Mouse (Mus musculus): ENCODE data around the gene Tecpr1. TPM values are rescaled to one million over a fixed set of nuclear protein-coding genes. Genes with fewer than 3 reads are reported as not detected.

Gene Tecpr1
- polyA plus RNA-seq, 1 experiment from 2014 or later: 21.2 TPM

DNA sequence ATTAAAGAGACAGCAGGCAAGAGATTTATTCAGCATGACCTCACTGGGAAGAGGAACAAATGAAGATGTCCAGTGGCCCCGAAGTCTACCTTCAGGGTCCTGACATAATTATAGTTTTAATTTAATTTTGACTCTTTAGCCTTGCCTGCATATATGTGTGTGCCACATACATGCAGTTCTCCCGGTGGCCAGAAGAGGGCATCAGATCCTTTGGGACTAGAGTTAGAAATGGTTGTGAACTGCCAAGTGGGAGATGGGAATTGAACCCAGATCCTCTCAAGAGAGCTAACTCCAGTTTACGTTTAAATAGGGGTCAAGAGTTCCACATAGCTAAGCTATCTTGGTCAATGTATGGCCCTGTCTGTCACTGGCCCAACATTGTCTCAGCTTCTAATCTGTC, 26.5 kb upstream of the Tecpr1 start:
- Histone ChIP-seq H3K9ac (no peak overlapping the region), H3K4me3 (replicated peaks) (no peak overlapping the region), H3K36me3 (no peaks in the 10 kb centered on the region), H3K4me2 (no peak overlapping the region), H3K27me3 (replicated peaks) (no peaks in the 10 kb centered on the region), H3K27ac (no peak overlapping the region), H3K4me1 (peaks cover 3% of the 10 kb centered on the region; the same call in 1 of the 2 replicates), H3K9me3 (no peaks in the 10 kb centered on the region)
- 78% methylated on average over 3 of the region's 3 CpGs for WGBS
- no peak for ATAC-seq (ENCODE audit: insufficient read depth, low FRiP score, low read depth)

DNA sequence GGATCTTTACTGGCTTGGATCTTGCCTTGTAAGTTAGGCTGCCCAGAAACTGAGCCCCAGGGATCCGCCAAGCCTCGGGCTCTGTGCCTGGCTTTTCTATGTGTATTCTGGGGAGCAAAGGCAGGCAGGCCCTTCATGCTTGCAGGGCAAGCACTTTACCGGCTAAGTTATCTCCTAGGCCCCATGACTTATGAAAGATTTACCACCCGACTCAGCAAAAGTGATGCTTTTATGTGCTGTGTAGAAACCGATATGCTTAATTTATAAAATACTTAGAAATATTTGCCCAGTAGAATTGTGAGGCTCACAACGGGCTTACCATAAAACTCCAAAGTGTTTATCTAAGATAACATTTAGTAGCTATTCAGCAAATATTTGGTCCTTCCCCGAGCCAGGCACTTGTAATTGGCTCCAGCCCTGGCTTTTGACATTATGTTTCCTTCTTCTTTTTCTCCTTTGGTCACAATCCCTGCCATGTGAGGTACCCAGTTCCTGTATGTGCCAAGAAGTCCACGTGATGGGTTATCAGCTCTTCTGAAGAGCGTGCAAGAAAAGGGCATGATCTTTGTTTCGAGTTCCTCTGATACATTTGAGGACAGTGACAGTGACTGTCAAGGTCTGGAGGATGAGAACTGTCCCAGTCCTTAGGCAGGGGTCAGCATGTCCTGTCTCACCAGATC, 24.6 kb upstream of the Tecpr1 start:
- Histone ChIP-seq H3K4me2 (no peak overlapping the region), H3K27ac (peak overlapping the region; percentile 78), H3K36me3 (no peaks in the 10 kb centered on the region), H3K27me3 (replicated peaks) (no peaks in the 10 kb centered on the region), H3K4me3 (replicated peaks) (no peak overlapping the region), H3K9me3 (no peaks in the 10 kb centered on the region), H3K4me1 (no peaks in the 10 kb centered on the region; the same call in 1 of the 2 replicates), H3K9ac (no peak overlapping the region)
- 36% methylated on average over 10 of the region's 10 CpGs for WGBS
- ATAC-seq (ENCODE audit: insufficient read depth, low FRiP score, low read depth): peak; percentile 67

DNA sequence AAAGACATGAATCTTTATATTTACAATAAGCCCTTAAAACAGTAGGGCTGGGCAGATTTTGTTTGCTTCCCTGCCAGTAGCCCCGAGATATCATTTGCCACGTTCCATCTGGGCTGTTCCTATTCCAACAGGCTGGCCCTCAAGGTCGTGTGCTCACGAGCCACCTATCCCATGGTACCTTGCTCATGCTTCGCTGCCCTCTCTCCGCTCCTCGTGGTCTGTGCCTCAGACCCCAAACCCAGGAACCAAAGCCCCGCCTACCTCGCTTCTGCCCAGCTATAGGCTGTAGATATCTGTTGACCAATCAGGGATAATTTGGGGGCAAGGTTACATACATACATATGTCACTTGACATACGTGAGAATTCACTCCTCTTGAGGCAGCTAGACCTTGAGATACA, 23.9 kb upstream of the Tecpr1 start:
- Histone ChIP-seq H3K36me3 (no peaks in the 10 kb centered on the region), H3K4me1 (no peaks in the 10 kb centered on the region; the same call in 1 of the 2 replicates), H3K9me3 (no peaks in the 10 kb centered on the region), H3K4me3 (replicated peaks) (no peak overlapping the region), H3K27ac (peak overlapping the region; percentile 78), H3K9ac (no peak overlapping the region), H3K4me2 (no peak overlapping the region), H3K27me3 (replicated peaks) (no peaks in the 10 kb centered on the region)
- peak; percentile 40 for ATAC-seq (ENCODE audit: insufficient read depth, low FRiP score, low read depth)
- WGBS: 57% methylated on average over 10 of the region's 10 CpGs

DNA sequence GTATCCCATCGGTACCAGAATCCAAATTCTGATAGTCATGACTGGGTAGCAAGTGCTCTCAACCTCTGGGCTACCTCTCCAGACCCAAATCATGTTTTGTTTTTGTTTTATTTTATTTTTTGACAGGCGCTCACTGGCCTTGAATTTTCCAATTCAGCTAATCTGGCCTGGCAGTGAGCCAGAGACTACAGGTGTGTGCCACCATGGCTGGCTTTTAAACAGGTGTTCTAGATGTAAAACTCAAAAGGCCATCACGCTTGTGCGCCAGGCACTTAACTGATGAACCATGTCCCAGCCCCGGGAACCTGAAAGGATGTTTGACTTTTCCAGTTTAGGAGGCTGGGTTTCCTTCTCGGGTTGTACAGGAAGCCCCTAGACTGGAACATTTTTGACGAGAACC, 23.3 kb upstream of the Tecpr1 start:
- H3K36me3 ChIP-seq: no peaks in the 10 kb centered on the region
- 44% methylated on average over 7 of the region's 7 CpGs for WGBS
- H3K4me1 ChIP-seq: no peaks in the 10 kb centered on the region; the same call in 1 of the 2 replicates
- H3K9me3 ChIP-seq: no peaks in the 10 kb centered on the region
- H3K27me3 ChIP-seq (replicated peaks): no peaks in the 10 kb centered on the region
- no peak for ATAC-seq (ENCODE audit: insufficient read depth, low FRiP score, low read depth)
- no peak overlapping the region for H3K9ac ChIP-seq
- peak overlapping the region; percentile 78 for H3K27ac ChIP-seq
- H3K4me3 ChIP-seq (replicated peaks): no peak overlapping the region
- H3K4me2 ChIP-seq: no peak overlapping the region; the same call in 1 of the 2 replicates

DNA sequence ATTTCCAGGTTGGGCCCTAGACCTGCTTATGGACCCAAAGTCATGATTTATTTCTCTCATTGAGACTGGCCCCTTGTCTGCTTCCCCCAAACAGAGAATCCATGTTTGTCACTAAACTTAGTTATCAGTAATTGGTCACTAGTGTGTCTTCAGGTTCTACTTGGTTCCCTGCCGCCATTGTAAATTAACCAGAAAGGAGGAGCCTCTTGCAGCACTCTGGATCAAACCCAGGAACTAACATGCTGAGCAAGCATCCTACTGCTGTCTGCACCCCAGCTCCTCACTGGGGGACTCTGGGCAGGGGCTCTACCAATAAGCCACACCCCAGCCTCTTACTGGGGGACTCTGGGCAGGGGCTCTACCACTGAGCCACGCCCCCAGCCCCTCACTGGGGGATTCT, 22.2 kb upstream of the Tecpr1 start:
- H3K4me2 ChIP-seq: no peak overlapping the region
- H3K27me3 ChIP-seq (replicated peaks): no peaks in the 10 kb centered on the region
- H3K9me3 ChIP-seq: no peaks in the 10 kb centered on the region
- no peak overlapping the region for H3K9ac ChIP-seq
- no peaks in the 10 kb centered on the region for H3K36me3 ChIP-seq
- no peaks in the 10 kb centered on the region; the same call in 1 of the 2 replicates for H3K4me1 ChIP-seq
- H3K4me3 ChIP-seq (replicated peaks): no peak overlapping the region
- H3K27ac ChIP-seq: no peak overlapping the region
- ATAC-seq (ENCODE audit: insufficient read depth, low FRiP score, low read depth): no peak
- WGBS: 76% methylated on average over 2 of the region's 2 CpGs

DNA sequence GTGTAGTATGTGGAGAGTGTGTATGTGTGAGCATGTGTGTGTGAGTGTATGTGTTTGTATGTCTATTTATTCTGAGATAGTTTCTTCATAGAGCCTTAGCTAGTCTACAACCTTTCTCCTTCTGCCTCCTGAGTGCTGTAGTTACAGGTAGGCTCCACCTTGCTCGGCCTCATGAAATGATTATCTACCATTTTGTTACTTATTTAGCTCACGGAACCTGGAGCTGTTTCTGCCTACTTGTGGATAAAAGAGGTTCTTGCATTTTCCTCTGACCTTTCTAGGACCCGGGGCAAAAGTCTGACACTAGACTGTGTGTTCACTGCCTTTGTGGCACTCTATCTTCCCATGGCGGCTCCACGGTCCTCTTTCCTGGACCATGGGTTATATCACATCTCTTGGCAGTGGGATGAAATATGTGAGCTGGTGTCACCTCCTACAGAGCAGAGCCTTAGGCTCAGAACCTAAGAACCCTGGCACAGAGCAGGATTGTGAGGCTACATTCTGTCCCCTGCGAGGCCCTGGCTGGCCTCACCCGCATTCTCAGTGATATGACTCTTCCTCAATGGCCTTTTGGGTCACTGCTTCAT, 20.6 kb upstream of the Tecpr1 start, which contains the start of gene Bri3:
TSS of gene Bri3 (plus strand) at position 537 of the 587 bp plus-strand sequence.
- H3K4me3 ChIP-seq (replicated peaks): no peak within 1 kb of the TSS
- ATAC-seq (ENCODE audit: insufficient read depth, low FRiP score, low read depth): no peak
- H3K9me3 ChIP-seq: no peaks in the 10 kb centered on the region
- H3K27ac ChIP-seq: no peak within 1 kb of the TSS
- H3K27me3 ChIP-seq (replicated peaks): no peaks in the 10 kb centered on the region
- no peak within 1 kb of the TSS for H3K4me2 ChIP-seq
- no peaks in the 10 kb centered on the region for H3K36me3 ChIP-seq
- no peak within 1 kb of the TSS for H3K9ac ChIP-seq
- whole genome bisulfite sequencing: 89% methylated on average over 7 of the region's 7 CpGs
- no peaks in the 10 kb centered on the region; the same call in 1 of the 2 replicates for H3K4me1 ChIP-seq

DNA sequence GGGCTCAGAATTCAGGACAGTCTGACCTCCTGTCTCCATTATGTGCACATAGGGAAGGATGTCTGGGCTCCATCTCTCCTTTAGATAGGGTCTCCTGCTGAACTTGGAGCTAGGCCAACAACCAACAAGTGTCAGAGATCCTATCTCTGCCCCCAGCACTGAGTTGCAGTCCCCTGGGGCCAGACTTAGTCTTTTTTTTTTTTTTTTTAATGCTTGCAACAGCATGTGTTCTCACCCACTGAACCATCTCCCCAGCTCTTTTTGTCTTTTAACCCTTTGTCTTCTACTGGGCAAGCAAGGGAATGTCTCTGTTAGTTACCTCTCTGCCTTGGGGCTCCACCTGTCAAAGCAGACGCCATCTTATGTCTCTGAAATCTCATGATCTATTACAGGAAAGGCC, 15.6 kb upstream of the Tecpr1 start:
- no peaks in the 10 kb centered on the region for H3K9me3 ChIP-seq
- H3K27ac ChIP-seq: no peak overlapping the region
- no peak overlapping the region for H3K9ac ChIP-seq
- WGBS: 82% methylated on average over 1 of the region's 1 CpGs
- H3K27me3 ChIP-seq (replicated peaks): no peaks in the 10 kb centered on the region
- no peak overlapping the region for H3K4me2 ChIP-seq
- no peaks in the 10 kb centered on the region for H3K36me3 ChIP-seq
- H3K4me3 ChIP-seq (replicated peaks): no peak overlapping the region
- ATAC-seq (ENCODE audit: insufficient read depth, low FRiP score, low read depth): no peak
- H3K4me1 ChIP-seq: no peaks in the 10 kb centered on the region

DNA sequence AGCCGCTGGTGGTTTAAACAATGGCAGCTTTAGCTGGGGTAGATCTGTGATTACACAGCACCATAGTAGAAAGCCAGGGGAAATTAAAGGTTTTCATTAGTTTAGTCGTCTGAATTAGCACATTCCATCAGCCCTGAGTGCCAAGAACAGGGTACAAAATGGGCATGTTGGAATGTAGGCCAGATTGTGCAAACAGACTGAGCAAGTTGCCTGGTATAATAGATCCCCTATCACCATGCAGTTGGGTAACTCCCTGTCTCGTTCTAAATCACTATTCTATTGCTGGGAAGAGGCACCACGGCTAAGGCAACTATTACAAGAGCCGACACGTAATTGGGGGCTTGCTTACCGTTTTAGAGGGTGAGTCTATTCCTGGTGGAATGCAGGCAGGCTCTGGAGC, 11.3 kb upstream of the Tecpr1 start:
- Histone ChIP-seq H3K36me3 (no peaks in the 10 kb centered on the region), H3K4me3 (replicated peaks) (no peak overlapping the region), H3K9ac (no peak overlapping the region), H3K27ac (no peak overlapping the region), H3K4me2 (no peak overlapping the region), H3K4me1 (no peaks in the 10 kb centered on the region), H3K9me3 (no peaks in the 10 kb centered on the region), H3K27me3 (replicated peaks) (no peaks in the 10 kb centered on the region)
- ATAC-seq (ENCODE audit: insufficient read depth, low FRiP score, low read depth): no peak
- WGBS: 82% methylated on average over 7 of the region's 7 CpGs

DNA sequence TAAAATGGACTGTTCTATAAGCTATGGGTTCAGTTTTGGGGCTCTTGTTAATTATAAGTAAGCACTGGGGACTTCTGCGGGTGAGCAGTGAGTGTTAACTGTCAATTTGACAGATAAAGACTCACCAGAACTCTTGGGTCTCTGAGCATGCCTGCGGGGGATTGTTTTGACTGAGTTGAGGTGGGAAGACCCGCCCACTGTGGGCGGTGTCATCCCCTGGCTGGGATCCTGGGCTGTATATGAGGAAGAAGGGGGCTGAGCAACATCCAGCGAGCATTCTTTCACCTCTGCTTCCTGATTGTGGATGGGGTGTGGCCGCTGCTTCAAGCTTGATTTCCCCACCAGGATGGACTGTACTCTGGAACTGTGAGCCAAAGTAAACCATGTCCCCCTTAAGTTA, 10.8 kb upstream of the Tecpr1 start:
- Histone ChIP-seq H3K4me2 (no peak overlapping the region), H3K36me3 (no peaks in the 10 kb centered on the region), H3K9ac (no peak overlapping the region), H3K4me3 (replicated peaks) (no peak overlapping the region), H3K27ac (no peak overlapping the region), H3K27me3 (replicated peaks) (no peaks in the 10 kb centered on the region), H3K9me3 (no peaks in the 10 kb centered on the region), H3K4me1 (no peaks in the 10 kb centered on the region)
- no peak for ATAC-seq (ENCODE audit: insufficient read depth, low FRiP score, low read depth)
- 66% methylated on average over 6 of the region's 6 CpGs for WGBS

DNA sequence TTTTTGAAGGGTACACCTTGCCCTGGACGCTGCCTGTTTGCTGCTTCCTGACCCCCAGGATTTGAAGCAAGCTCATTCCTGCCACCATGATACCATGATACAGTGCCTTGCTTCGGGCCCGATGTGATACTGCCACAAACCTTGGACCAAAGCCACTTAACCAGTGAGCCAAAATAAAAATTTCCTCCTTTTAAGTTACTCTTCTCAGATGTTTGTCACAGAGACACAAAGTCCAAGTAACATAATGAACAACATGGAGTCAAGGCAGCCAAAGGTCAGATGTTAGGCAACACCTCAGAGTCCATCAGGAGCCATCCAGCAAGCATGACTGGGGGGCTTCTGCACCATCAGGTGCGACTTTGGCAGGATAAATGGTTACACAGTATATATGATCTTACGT, 9.1 kb upstream of the Tecpr1 start:
- WGBS: 87% methylated on average over 5 of the region's 5 CpGs

DNA sequence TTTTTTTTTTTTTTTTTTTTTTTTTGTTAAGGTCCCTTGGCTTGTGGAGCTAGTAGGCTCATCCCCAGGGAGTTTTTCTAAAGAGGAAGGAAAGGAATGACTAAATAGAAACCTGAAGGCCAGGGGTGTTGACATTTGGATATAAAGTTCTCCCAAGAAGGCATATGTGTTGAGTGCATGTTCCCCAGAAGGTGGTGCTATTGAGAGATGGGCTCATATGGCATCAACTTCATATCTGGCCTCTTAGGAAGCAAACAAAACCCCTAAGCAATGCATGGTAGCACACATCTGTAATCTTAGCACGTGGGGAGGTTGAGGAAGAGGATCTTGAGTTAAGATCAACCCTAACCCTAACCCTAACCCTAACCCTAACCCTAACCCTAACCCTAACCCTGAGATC, 8.0 kb upstream of the Tecpr1 start:
- Histone ChIP-seq H3K27me3 (replicated peaks) (no peaks in the 10 kb centered on the region), H3K9me3 (no peaks in the 10 kb centered on the region), H3K4me3 (replicated peaks) (no peak overlapping the region), H3K4me1 (no peaks in the 10 kb centered on the region), H3K27ac (no peak overlapping the region), H3K36me3 (no peaks in the 10 kb centered on the region), H3K4me2 (no peak overlapping the region), H3K9ac (no peak overlapping the region)
- ATAC-seq (ENCODE audit: insufficient read depth, low FRiP score, low read depth): no peak
- 70% methylated on average over 1 of the region's 1 CpGs for WGBS

More for the DNA sequence above, 9.1 kb upstream of the Tecpr1 start:
- H3K36me3 ChIP-seq: no peaks in the 10 kb centered on the region
- H3K27me3 ChIP-seq (replicated peaks): no peaks in the 10 kb centered on the region
- H3K4me1 ChIP-seq: no peaks in the 10 kb centered on the region
- no peaks in the 10 kb centered on the region for H3K9me3 ChIP-seq
- H3K4me2 ChIP-seq: no peak overlapping the region
- no peak overlapping the region for H3K27ac ChIP-seq
- H3K9ac ChIP-seq: no peak overlapping the region
- ATAC-seq (ENCODE audit: insufficient read depth, low FRiP score, low read depth): no peak
- H3K4me3 ChIP-seq (replicated peaks): no peak overlapping the region

DNA sequence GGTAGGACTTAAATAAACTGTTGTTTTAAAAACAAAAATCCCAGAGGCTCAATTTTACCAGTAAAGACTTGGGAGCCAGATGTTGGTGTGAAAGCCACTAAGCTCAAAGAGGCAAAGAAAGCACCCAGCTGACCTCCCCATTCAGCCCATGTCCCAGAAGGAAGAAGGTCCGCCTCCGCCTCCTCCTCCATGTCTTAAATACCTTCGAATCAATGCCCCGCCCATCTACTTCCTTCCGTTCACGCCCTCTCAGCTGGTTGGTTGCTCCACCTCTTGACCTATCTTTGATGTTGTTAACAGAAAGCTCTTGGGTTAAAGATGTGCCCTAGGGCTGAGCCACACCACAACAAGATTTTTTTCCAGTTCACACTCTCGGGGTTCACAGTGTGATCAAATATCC, 6.8 kb upstream of the Tecpr1 start:
- ATAC-seq (ENCODE audit: insufficient read depth, low FRiP score, low read depth): no peak
- H3K9ac ChIP-seq: no peak overlapping the region
- WGBS: 83% methylated on average over 7 of the region's 7 CpGs
- H3K4me3 ChIP-seq (replicated peaks): no peak overlapping the region
- no peak overlapping the region for H3K4me2 ChIP-seq
- H3K27me3 ChIP-seq (replicated peaks): no peaks in the 10 kb centered on the region
- H3K4me1 ChIP-seq: no peaks in the 10 kb centered on the region
- no peak overlapping the region for H3K27ac ChIP-seq
- no peaks in the 10 kb centered on the region for H3K9me3 ChIP-seq
- no peaks in the 10 kb centered on the region for H3K36me3 ChIP-seq

Data from stomach, embryonic 15.5 days (tissue).